Mouse (Mus musculus): ENCODE measurements at regions not wholly inside any gene's neighbourhood (a gene's known extent, or its start where the extent isn't known, plus 50 kb on each side); places are given as distances from the start of the nearest gene placed in this dataset.

GRCm38 (mm10) chr9:76734387-76734786 is 167.5 kb upstream of the Fam83b start:
- no peak for ATAC-seq (replicated peaks in 1 of 2; ENCODE audit: insufficient read depth in 1 of 2, low FRiP score in 2 of 2, low TSS enrichment in 1 of 2, low read depth in 1 of 2, poor library complexity in 2 of 2, severe bottlenecking in 2 of 2)

- no peak for ATAC-seq (replicated peaks in 1 of 2; ENCODE audit: insufficient read depth in 1 of 2, low FRiP score in 2 of 2, low TSS enrichment in 1 of 2, low read depth in 1 of 2, poor library complexity in 2 of 2, severe bottlenecking in 2 of 2)
Measured at GRCm38 (mm10) chr9:76733812-76734211, 166.9 kb upstream of the Fam83b start.

- ATAC-seq (replicated peaks in 1 of 2; ENCODE audit: insufficient read depth in 1 of 2, low FRiP score in 2 of 2, low TSS enrichment in 1 of 2, low read depth in 1 of 2, poor library complexity in 2 of 2, severe bottlenecking in 2 of 2), result peak; percentile 74 to 95
Measured at GRCm38 (mm10) chr9:76722881-76723280, 156.0 kb upstream of the Fam83b start.

GRCm38 (mm10) chr9:76715852-76716251 is 148.9 kb upstream of the Fam83b start:
- ATAC-seq (replicated peaks in 1 of 2; ENCODE audit: insufficient read depth in 1 of 2, low FRiP score in 2 of 2, low TSS enrichment in 1 of 2, low read depth in 1 of 2, poor library complexity in 2 of 2, severe bottlenecking in 2 of 2), result no peak

GRCm38 (mm10) chr9:76706451-76706850 is 139.5 kb upstream of the Fam83b start:
- ATAC-seq (replicated peaks in 1 of 2; ENCODE audit: insufficient read depth in 1 of 2, low FRiP score in 2 of 2, low TSS enrichment in 1 of 2, low read depth in 1 of 2, poor library complexity in 2 of 2, severe bottlenecking in 2 of 2), result no peak

GRCm38 (mm10) chr9:76705786-76706185 is 138.9 kb upstream of the Fam83b start:
- no peak; a peak in 1 of 4 replicates for ATAC-seq (replicated peaks in 1 of 2; ENCODE audit: insufficient read depth in 1 of 2, low FRiP score in 2 of 2, low TSS enrichment in 1 of 2, low read depth in 1 of 2, poor library complexity in 2 of 2, severe bottlenecking in 2 of 2)

- ATAC-seq (replicated peaks in 1 of 2; ENCODE audit: insufficient read depth in 1 of 2, low FRiP score in 2 of 2, low TSS enrichment in 1 of 2, low read depth in 1 of 2, poor library complexity in 2 of 2, severe bottlenecking in 2 of 2), result no peak
Measured at GRCm38 (mm10) chr9:76695547-76695946, 128.6 kb upstream of the Fam83b start.

GRCm38 (mm10) chr9:76692976-76693375 is 126.1 kb upstream of the Fam83b start:
- no peak for ATAC-seq (replicated peaks in 1 of 2; ENCODE audit: insufficient read depth in 1 of 2, low FRiP score in 2 of 2, low TSS enrichment in 1 of 2, low read depth in 1 of 2, poor library complexity in 2 of 2, severe bottlenecking in 2 of 2)

- ATAC-seq (replicated peaks in 1 of 2; ENCODE audit: insufficient read depth in 1 of 2, low FRiP score in 2 of 2, low TSS enrichment in 1 of 2, low read depth in 1 of 2, poor library complexity in 2 of 2, severe bottlenecking in 2 of 2), result peak; percentile 92 to 96
Measured at GRCm38 (mm10) chr9:76660848-76661247, 93.9 kb upstream of the Fam83b start.

- ATAC-seq (replicated peaks in 1 of 2; ENCODE audit: insufficient read depth in 1 of 2, low FRiP score in 2 of 2, low TSS enrichment in 1 of 2, low read depth in 1 of 2, poor library complexity in 2 of 2, severe bottlenecking in 2 of 2), result no peak
Measured at GRCm38 (mm10) chr9:76659798-76660197, 92.9 kb upstream of the Fam83b start.

- ATAC-seq (replicated peaks in 1 of 2; ENCODE audit: insufficient read depth in 1 of 2, low FRiP score in 2 of 2, low TSS enrichment in 1 of 2, low read depth in 1 of 2, poor library complexity in 2 of 2, severe bottlenecking in 2 of 2), result no peak
Measured at GRCm38 (mm10) chr9:76653311-76653710, 86.4 kb upstream of the Fam83b start.

- no peak for ATAC-seq (replicated peaks in 1 of 2; ENCODE audit: insufficient read depth in 1 of 2, low FRiP score in 2 of 2, low TSS enrichment in 1 of 2, low read depth in 1 of 2, poor library complexity in 2 of 2, severe bottlenecking in 2 of 2)
Measured at GRCm38 (mm10) chr9:76649484-76649883, 82.6 kb upstream of the Fam83b start.

- ATAC-seq (replicated peaks in 1 of 2; ENCODE audit: insufficient read depth in 1 of 2, low FRiP score in 2 of 2, low TSS enrichment in 1 of 2, low read depth in 1 of 2, poor library complexity in 2 of 2, severe bottlenecking in 2 of 2), result no peak
Measured at GRCm38 (mm10) chr9:76646383-76646782, 79.5 kb upstream of the Fam83b start.

All from hematopoietic stem cell, adult 5-6 weeks (primary cell).